Mouse (Mus musculus): ENCODE measurements around the gene Gtsf1l. TPM values are rescaled to one million over a fixed set of nuclear protein-coding genes. Genes with fewer than 3 reads are reported as not detected.

The Gtsf1l gene
- not detected in 2 replicates for polyA plus RNA-seq (2012; rRNA removed)

DNA sequence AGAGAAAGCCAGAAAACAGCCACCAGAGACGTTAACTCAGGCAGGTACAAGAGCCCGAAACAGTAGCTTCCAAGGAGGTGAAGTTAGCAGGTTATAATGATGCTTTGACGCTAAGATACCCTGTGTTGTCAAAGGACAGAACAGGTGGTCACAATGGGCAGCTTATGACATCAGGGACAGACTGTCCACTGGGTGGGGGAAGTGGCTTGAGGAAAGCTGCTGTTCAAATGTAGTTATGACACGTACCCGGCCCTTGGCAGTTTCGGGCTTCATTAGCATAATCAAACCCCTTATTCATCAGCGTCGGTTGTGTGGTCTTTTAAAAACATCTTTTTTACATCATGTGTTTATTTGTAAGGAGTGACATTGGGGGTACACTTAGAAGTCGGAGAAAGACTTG lies at the start of gene Gtsf1l:
Gtsf1l (minus strand) TSS at position 128 of the 400 bp plus-strand sequence.
- no peak for DNase-seq (ENCODE audit: low read depth, low spot score)
- 78% methylated on average over 9 of the region's 9 CpGs for WGBS

DNA sequence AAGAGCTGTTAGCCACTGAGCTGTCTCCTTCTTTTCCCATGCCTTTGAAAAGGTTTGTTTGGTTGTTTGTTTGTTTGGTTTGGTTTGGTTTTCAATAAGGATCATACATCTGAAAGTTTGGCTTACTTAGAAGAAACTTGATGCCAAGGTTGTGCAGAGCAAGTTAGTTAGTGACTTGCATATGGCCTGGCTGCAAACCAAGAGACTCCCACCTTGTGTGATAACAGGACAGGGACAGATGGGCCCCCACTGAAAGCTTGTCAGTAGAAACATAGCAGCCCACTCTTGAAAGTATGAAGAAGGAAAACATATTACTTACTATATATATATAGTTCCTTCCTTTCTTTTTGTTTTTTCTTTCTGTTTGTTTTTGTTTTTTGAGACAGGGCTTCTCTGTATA lies 49.3 kb upstream of the Gtsf1l start:
- DNase-seq (ENCODE audit: low read depth, low spot score), result no peak

DNA sequence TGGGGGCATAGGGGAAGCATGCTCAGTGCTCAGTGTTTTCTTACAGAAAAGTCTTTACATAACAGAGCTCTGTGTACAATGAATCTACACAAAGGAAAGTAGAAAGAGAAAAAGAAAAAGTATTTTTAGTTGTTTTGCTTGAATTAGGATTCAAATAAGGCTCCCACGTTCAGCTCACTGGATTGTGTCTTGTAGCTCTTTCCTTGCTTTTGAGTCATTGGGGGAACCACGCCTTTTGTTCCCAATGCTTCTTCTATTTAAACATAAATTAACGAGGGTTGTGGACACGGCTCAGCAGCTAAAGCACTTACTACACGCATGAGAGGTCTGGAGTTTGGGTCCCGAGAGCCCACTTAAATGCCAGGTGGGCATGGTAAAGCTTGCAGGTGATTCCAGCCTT lies 48.3 kb upstream of the Gtsf1l start:
- DNase-seq (ENCODE audit: low read depth, low spot score), result no peak
- WGBS, result 60% methylated on average over 6 of the region's 6 CpGs

DNA sequence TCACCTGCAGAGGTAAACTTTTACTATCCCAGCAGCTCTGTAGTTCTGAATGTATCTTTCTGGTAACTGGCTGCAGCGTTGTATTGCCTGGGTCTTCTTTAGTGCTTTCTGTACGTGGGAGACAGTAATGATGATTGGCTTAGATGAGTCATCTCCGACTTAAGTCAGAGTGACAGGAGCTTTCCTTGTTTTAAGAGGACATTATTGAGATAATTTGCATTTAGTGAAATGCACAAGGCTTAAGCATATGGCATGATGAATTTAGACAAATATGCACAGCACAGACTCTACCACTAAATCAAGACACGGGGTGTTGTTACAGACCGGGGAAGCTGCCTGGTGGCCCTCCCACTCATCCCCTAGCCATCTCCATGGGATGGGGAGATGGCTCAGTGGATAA lies 44.7 kb upstream of the Gtsf1l start:
- no peak for DNase-seq (ENCODE audit: low read depth, low spot score)
- WGBS, result 76% methylated on average over 5 of the region's 5 CpGs

DNA sequence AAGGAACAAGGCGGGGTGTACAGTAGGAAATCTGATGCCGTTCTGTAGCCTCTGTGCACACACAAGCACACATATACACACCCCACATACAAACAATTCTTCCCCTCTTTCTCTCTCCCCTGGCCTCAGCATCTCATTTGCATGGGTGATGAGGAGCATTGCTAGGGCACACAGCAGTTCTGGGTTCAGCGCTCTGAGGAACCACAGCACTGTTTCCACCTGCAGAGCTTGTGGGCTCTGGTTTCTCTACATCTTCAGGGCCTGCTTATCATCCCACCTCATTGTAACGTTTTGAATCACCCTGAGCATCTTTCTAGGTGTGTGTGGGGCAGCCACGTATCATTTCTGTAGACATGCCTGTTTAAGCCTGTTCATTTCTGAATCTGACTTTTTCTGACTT lies 43.2 kb upstream of the Gtsf1l start:
- DNase-seq (ENCODE audit: low read depth, low spot score), result no peak
- 76% methylated on average over 5 of the region's 5 CpGs for WGBS

DNA sequence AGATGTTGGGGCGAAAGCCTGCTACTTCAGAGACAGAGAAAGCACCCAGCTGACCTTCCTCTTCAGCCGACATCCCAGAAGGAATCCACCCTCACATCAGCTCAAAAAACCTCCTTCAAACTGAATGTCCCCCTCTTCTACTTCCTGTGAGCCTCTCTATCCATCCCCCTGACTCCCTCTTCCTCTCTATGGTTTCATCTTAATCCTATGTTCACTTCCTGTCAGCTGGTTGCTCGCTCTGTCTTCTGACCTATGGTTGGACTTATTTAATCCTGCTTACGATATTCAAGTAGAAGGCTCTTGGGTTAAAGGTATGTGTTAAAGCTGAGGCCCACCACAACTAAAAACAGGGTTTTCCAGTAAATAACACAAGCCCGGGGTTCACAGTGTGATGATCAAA lies 35.8 kb upstream of the Gtsf1l start:
- no peak for DNase-seq (ENCODE audit: low read depth, low spot score)
- 66% methylated on average over 5 of the region's 5 CpGs for WGBS

DNA sequence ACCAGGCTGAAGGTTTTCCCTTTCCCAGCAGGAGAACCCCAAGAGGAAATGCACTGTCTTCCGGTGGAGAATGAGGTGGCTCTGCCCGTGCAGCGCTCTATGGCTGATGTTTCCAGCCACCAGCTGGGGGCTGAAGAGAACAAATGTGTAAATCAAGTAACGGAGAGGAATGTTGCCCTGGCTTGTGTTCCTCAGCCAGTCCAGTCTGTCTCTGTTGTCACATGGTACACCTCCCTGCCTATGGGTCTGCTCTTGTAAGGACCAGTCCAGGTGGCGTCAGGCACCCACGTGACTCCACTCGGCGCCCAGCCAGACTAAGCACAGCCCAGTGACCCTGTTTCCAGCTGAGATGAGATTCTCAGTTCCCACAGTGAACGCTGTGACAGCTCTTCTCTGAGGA lies 34.7 kb upstream of the Gtsf1l start:
- 13% methylated on average over 9 of the region's 9 CpGs for WGBS
- no peak for DNase-seq (ENCODE audit: low read depth, low spot score)

DNA sequence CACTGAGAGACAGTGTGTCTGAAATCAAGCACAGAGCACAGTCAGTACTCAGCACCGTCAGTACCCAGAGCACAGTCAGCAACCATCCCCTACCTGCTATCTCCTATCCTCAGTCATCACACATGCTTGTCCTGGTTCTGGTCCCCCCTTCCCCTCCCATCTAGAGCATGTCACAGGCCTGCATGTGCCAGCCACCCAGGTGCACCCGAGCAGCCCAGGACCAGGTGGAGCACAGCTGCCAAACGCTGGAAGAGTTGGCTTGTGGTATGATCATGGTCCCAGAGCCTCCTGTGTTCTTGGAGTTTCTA lies 33.7 kb upstream of the Gtsf1l start:
- 77% methylated on average over 3 of the region's 3 CpGs for WGBS

DNA sequence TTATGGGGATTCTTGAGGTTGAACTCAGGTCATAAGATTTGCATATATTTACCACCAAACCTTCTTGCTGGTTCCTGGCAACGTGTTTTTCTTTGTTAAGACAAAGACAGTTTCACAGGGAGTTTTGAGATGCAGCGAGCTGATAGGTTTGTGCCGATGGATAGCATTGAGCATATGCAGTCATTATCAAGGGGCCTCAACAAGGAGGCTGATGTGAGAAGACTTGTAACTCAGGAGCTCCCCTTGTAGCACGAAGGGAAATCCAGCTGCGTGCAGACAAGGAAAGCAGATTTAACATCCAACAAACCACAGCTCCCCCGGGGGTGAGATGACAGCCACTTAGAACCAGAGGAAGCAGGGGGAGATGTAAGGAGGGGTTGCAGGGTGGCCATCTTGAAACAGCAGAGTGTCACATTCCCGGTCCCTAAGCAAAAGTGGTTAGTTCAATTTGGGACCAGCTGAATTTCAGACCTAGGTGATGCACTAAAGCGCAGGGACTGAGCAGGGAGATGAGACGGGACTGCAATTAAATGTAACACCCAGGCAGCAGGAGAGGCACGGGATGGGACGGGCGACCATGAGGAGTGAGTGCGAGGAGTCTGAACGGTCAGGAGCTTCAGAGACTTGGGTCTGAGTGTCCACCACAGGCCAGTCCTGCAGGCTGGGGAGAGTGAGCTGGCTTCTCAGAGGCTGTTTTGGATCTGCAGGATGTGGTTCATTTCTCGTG lies 33.1 kb upstream of the Gtsf1l start:
- DNase-seq (ENCODE audit: low read depth, low spot score), result no peak
- 69% methylated on average over 15 of the region's 15 CpGs for WGBS

More for the DNA sequence above, 33.7 kb upstream of the Gtsf1l start:
- no peak for DNase-seq (ENCODE audit: low read depth, low spot score)

DNA sequence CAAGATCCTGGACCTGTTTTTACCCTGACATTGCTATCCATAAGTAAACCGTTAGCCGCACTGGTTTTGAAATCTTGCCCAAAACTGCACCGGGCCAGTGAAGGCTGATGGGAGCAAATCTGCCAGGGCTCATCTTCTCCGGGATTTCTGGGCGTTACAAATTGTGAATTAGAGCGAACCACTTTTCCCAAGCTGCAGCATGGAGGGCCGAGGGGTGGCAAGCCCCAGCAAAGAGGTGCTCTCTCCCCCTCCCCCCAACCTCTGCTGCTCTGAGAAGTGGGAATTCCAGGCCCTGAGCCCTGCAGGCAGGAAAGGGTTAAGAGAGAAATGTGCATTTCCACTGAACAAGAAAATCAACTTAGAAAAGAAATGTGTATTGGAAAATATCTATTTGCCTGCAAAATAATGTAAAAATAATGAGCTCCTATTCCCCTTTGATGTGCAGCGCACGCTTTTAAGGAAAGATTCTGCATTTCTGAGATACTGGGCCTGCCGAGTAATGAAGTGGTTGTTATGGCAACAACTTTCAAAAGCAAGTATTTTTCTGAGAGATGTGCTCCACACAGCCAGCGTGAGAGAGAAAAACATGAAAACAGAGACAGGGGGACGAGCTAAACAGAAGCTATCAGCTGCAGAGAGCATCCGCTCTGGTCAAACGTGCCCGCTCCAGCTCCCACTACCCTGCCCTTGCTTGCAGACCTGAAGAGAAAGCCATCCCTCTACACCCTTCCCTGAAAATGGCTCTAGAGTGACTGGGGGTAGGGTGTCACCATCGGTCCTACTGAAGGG lies 24.0 kb upstream of the Gtsf1l start:
- 71% methylated on average over 16 of the region's 16 CpGs for WGBS
- no peak for DNase-seq (ENCODE audit: low read depth, low spot score)

DNA sequence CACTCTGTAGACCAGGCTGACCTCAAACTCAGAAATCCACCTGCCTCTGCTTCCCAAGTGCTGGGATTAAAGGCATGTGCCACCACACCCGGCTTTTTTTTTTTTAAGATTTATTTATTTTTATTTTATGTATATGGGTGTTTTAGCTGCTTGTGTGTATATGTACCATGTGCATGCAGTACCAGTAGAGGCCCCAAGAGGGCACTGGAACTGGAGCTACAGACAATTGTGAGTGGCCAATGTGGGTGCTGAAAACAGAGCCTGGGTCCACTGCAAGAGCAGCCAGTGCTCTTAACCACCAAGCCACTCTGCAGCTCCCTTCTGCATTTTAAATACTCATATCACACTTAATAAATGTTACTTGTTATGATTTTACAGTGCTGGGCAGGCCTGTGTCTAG lies 23.1 kb upstream of the Gtsf1l start:
- WGBS, result 97% methylated on average over 1 of the region's 1 CpGs
- no peak for DNase-seq (ENCODE audit: low read depth, low spot score)

DNA sequence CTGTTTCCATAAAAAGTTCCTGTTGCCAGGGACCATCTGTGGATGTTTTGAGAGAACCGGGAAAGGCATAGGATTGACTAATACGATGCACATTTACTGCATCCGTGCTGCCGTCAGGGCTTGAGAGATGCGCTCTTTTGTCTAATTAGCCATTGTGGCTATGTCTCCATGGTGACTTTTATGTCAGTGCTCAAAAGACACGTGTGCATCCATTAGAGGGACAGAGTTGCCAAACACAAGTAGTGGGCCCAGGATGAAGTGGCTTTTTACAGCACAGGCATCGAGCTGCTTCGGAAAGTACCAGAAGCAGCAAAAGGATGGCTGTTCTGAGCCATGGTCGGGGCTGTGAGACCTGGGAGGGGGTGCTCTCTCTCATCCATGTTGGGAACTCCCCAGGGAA lies 20.7 kb upstream of the Gtsf1l start:
- WGBS, result 78% methylated on average over 9 of the region's 9 CpGs
- no peak for DNase-seq (ENCODE audit: low read depth, low spot score)

DNA sequence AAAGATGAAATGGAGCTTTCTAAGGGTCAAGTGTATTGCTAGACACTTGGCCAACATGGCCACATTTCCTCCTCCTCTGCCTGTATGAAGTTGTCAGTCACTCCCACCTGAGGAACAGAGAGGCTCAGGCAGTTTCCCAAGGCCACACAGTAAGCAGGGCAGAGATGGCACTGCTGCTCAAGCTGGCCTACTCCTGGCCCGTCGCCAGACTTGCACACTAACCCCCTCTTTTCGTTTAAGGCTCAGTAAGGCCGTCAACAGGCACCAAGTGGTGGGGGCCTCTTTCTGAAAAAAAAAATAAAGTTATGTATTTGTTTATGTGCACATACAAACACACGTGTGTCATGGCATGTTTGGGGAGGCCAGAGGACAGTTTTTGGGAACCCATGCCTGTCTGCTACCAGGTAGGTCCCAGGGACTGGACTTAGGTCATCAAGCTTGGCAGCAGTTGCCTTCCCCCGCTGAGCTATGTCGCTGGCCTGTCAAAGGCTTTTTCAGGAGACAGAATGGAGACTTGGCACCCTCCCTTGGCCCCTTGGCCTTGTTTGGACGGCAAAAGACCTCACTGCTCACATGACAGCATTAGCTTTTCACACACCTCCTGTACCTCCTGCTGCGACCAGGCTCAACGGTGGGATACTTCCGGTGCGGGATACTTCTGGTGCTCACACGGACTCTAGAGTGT lies 16.6 kb upstream of the Gtsf1l start:
- 83% methylated on average over 13 of the region's 13 CpGs for WGBS
- DNase-seq (ENCODE audit: low read depth, low spot score), result no peak

DNA sequence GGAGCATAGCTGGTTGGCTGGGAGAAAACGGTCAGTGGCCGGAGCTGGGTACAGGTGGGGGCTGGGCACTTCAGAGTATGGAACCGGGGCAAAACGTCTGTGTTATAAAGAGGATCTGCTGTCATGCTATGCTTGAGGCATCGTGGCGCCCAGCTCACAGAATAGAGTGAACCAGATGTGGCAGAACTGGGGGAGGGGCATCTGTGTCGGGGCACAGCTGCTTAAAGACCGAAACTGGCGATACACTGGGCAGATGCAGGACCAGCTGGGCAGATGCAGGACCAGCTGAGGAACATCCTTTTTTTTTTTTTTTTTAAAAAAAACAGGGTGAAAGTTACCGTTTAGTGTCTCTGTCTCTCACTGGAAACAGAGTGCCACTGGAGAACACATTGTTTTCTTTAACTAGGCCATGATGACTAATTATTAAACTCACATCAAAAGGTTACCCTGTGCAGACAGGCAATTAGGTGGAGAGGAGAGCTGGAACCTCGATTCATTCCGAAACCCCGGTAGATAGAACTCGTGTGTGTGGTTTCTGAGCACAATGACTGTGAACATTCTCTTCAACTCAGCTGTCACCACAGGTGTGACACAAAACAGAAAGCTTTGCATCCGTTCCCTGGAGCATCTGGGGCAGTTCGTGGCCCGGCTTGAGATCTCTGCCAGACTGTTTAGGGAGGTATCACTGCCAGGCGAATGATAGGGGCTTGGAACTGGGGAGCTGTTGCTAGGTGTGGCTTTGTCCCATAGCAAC lies 15.4 kb upstream of the Gtsf1l start:
- DNase-seq (ENCODE audit: low read depth, low spot score), result no peak
- 39% methylated on average over 18 of the region's 18 CpGs for WGBS

DNA sequence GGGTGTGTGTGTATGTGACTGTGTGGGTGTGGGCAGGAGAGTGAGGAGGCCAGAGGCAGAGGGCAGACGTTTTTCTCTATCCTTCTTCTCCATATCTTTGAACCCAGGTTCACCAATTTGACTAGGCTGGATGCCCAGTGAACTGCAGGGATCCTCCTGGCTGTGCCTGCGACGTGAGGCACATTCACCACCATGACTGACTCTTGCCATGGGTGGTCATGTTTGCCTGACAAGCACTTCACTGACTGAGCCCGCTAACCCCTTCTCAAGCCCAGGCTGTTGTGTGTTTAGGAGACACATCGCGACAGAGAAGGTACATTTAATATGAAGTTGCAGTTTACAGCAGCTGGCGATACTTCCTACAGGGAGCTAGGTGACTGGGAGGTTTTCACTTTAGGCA lies 14.6 kb upstream of the Gtsf1l start:
- 54% methylated on average over 7 of the region's 7 CpGs for WGBS
- DNase-seq (ENCODE audit: low read depth, low spot score), result no peak

DNA sequence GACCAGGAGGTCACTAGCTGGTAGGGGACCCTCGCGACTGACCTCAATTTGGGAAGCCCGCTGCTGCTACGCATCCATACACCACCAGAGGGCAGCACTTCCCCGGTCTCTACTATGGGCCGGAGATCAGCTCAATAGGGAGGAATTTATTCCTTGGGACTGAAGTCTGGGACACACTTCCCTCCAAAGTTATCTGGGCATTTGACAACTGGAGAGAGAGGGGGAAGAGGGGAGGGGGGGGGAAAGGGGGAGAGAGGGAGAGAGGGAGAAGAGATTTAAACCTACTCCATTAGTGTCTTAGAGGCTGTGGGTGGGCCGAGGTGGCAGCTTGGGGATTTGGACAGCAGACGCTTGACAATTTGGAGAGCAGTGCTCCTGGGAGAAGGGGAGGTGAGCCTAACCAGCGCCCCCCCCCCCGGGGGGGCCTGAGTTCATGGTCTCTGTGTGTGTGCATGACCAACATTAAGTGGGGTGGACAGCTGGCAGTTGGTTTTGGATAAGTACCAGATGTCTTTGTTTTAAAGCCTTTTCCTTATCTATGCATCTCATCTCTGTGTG lies 14.1 kb upstream of the Gtsf1l start:
- no peak for DNase-seq (ENCODE audit: low read depth, low spot score)
- 9% methylated on average over 10 of the region's 10 CpGs for WGBS

DNA sequence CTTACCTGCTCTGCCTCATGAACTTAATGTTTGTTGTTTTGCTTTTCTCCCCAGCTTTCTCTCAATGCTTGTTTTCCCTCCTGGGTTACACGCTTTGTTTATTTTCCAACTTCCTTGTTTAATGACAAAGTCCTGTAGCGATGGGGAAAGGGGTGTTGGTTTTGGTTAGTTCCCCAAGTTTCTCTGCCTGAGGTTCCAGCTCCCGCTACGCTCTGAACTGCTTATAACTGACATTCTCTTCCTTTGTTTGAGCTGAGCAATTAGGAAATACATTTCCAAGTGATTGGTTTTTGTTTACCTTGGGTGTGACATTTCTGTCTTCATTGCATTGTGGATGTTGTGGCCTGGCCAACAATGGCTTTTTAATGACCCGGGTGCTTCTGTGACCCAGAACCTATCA lies 12.9 kb upstream of the Gtsf1l start:
- DNase-seq (ENCODE audit: low read depth, low spot score), result no peak
- 13% methylated on average over 5 of the region's 5 CpGs for WGBS

DNA sequence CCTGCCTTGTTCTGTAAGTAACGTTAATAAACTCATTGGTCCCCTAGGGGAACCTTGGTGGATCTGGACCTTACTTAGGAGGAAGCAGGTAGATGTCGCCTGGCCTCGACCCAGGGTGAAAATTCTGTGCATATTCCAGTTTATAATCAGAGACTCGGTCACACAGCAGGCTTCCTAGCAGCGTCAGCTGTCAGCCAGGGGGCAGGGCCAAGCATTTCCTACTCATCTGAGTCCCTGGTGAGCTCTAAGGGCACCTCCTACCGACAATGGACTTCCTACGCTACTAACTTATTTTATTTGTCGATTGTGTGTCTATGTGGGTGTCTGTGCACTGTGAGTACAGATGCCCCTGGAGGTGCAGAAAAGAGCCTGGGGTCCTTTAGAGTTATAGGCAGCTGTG lies 12.3 kb upstream of the Gtsf1l start:
- WGBS, result 22% methylated on average over 8 of the region's 8 CpGs
- DNase-seq (ENCODE audit: low read depth, low spot score), result no peak

DNA sequence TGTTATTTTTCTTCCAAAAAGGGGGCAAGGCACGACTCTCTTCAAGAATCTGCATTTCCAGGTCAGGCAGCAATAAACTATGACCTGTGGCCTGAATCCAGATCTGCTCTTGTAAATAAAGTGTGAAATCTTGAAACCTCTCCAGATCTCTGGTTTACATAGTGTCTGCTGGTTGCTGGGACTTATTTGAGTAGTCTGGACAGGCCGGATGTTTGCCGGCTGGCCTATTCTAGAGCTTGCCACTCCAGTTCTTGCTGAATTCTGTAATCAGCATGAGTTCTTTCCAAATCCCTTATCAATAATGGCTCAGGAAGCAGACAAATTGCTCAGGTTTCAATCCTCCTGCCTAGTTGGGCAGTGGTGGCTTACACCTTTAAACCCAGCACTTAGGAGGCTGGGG lies 8.1 kb upstream of the Gtsf1l start:
- no peak for DNase-seq (ENCODE audit: low read depth, low spot score)
- WGBS, result 16% methylated on average over 3 of the region's 3 CpGs

DNA sequence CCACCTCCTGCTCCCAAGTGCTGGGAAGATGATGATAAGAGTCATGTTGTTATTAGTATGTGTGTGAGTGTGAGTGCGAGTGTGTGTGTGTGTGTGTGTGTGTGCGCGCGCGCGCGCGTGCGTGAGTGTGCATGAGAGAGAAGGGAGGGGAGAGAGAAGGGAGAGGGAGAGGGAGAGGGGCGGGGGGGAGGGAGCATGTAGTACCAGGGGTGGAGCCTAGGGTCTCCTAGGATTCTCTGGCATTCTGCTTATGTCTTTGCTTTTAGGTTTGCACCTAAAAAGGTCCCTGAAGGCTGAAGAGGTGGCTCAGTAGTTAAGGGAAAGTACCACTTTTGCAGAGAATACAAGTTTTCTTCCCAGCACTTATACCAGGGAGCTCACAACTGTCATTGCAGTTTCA lies 7.3 kb upstream of the Gtsf1l start:
- WGBS, result 94% methylated on average over 10 of the region's 10 CpGs
- no peak for DNase-seq (ENCODE audit: low read depth, low spot score)
